Mouse (Mus musculus) CH12.LX (cell line): ENCODE measurements at regions not wholly inside any gene's neighbourhood (a gene's known extent, or its start where the extent isn't known, plus 50 kb on each side); places are given as distances from the start of the nearest gene placed in this dataset.

Source experiments
- DNase-seq: peaks from one replicate; pipeline ENCODE4 v3.0.0-alpha.2; 2013; ENCODE audit errors: extremely low read depth
- H3K27ac ChIP-seq: 2 replicates; pipeline ENCODE4 v1.5.1; 2012; ENCODE audit warnings: low read depth, mild to moderate bottlenecking, control low read depth, moderate library complexity; ENCODE audit not compliant: insufficient read depth
- H3K27me3 ChIP-seq: replicated peaks from 2 replicates; pipeline ENCODE3; 2012; ENCODE audit warnings: inconsistent platforms
- H3K36me3 ChIP-seq, 2 experiments: replicated peaks in 1 of 2; 2 replicates each; pipeline versions ENCODE3 to v1.6.1; 2012; ENCODE audit warnings: inconsistent platforms in 1 of 2, low read length in 1 of 2, mild to moderate bottlenecking in 1 of 2, mixed read lengths in 1 of 2, moderate library complexity in 1 of 2; ENCODE audit not compliant: control insufficient read depth in 1 of 2, insufficient read depth in 1 of 2
- H3K4me1 ChIP-seq, 2 experiments: 2 replicates each; pipeline ENCODE4 v1.6.1; 2012; ENCODE audit warnings: inconsistent platforms in 1 of 2, moderate library complexity in 1 of 2; ENCODE audit not compliant: insufficient read depth in 2 of 2, control insufficient read depth in 1 of 2
- H3K4me2 ChIP-seq: 2 replicates; pipeline ENCODE4 v1.6.1; 2012; ENCODE audit warnings: low read depth, mild to moderate bottlenecking, control low read depth; ENCODE audit not compliant: poor library complexity, insufficient read depth, severe bottlenecking
- H3K4me3 ChIP-seq, 3 experiments: fragments of 150-350 bp in 1 of 3; sonication (generic) in 1 of 3; replicated peaks in 1 of 3; 2 replicates each; pipeline versions ENCODE3 to v1.5.1; 2011 to 2012; ENCODE audit warnings: low read depth in 2 of 3, low read length in 2 of 3, mild to moderate bottlenecking in 2 of 3, moderate library complexity in 2 of 3, control low read depth in 1 of 3, improper control_type of control experiment in 1 of 3, inconsistent platforms in 1 of 3, mixed read lengths in 1 of 3; ENCODE audit not compliant: poor library complexity in 1 of 3
- H3K79me2 ChIP-seq: replicated peaks from 2 replicates; pipeline ENCODE4 v1.6.1; 2012; ENCODE audit warnings: mild to moderate bottlenecking, moderate library complexity; ENCODE audit not compliant: control insufficient read depth, poor library complexity, insufficient read depth, severe bottlenecking; ENCODE audit errors: extremely low read depth
- H3K9ac ChIP-seq: 2 replicates; pipeline ENCODE4 v1.6.1; 2012; ENCODE audit warnings: low read depth, mild to moderate bottlenecking, control low read depth, moderate library complexity; ENCODE audit not compliant: insufficient read depth
- H3K9me3 ChIP-seq: replicated peaks from 2 replicates; pipeline ENCODE3; 2012; ENCODE audit warnings: low read length, inconsistent platforms, mixed read lengths
- CHD1 ChIP-seq: IDR thresholded peaks from 2 replicates; pipeline ENCODE4 v1.6.1; 2012; ENCODE audit warnings: low read depth, low read length, improper control_type of control experiment, inconsistent platforms
- CTCF ChIP-seq, 2 experiments: IDR thresholded peaks in 1 of 2; conservative IDR thresholded peaks in 1 of 2; 2 replicates each; pipeline ENCODE4 v1.5.1; 2011 to 2012; ENCODE audit warnings: low read depth in 2 of 2, low read length in 2 of 2, improper control_type of control experiment in 1 of 2, inconsistent platforms in 1 of 2, mild to moderate bottlenecking in 1 of 2, moderate library complexity in 1 of 2
- E2F4 ChIP-seq: IDR thresholded peaks from 2 replicates; pipeline ENCODE4 v1.6.1; 2011; ENCODE audit warnings: low read depth, low read length, improper control_type of control experiment; ENCODE audit not compliant: insufficient replicate concordance
- EP300 ChIP-seq: IDR thresholded peaks from 2 replicates; pipeline ENCODE4 v1.6.1; 2011; ENCODE audit warnings: low read length, improper control_type of control experiment
- GABPA ChIP-seq: IDR thresholded peaks from 2 replicates; pipeline ENCODE4 v1.6.1; 2012; ENCODE audit warnings: low read depth, low read length, improper control_type of control experiment, inconsistent platforms; ENCODE audit not compliant: insufficient replicate concordance
- HCFC1 ChIP-seq: IDR thresholded peaks from 2 replicates; pipeline ENCODE4 v1.6.1; 2012; ENCODE audit warnings: low read depth, mild to moderate bottlenecking, inconsistent platforms, low read length, improper control_type of control experiment
- IRF4 ChIP-seq: IDR thresholded peaks from 2 replicates; pipeline ENCODE4 v1.6.1; 2014; ENCODE audit warnings: low read depth, mild to moderate bottlenecking, inconsistent platforms, low read length, improper control_type of control experiment
- JUN ChIP-seq: IDR thresholded peaks from 2 replicates; pipeline ENCODE4 v1.6.1; 2011; ENCODE audit warnings: low read depth, mild to moderate bottlenecking, low read length, improper control_type of control experiment, moderate library complexity; ENCODE audit not compliant: insufficient read depth
- KAT2A ChIP-seq: IDR thresholded peaks from 2 replicates; pipeline ENCODE4 v1.6.1; 2012; ENCODE audit warnings: low read length, improper control_type of control experiment, inconsistent platforms; ENCODE audit not compliant: insufficient replicate concordance
- MAX ChIP-seq: IDR thresholded peaks from 2 replicates; pipeline ENCODE4 v1.6.1; 2011; ENCODE audit warnings: low read length, improper control_type of control experiment
- MAZ ChIP-seq: IDR thresholded peaks from 2 replicates; pipeline ENCODE4 v1.6.1; 2012; ENCODE audit warnings: low read depth, mild to moderate bottlenecking, inconsistent platforms, low read length, improper control_type of control experiment, moderate library complexity
- MEF2A ChIP-seq: IDR thresholded peaks from 2 replicates; pipeline ENCODE4 v1.6.1; 2014; ENCODE audit warnings: low read depth, mild to moderate bottlenecking, inconsistent platforms, low read length, improper control_type of control experiment, borderline replicate concordance
- MXI1 ChIP-seq: IDR thresholded peaks from 2 replicates; pipeline ENCODE4 v1.6.1; 2011; ENCODE audit warnings: mild to moderate bottlenecking, low read depth, low read length, improper control_type of control experiment
- MYC ChIP-seq: IDR thresholded peaks from 2 replicates; pipeline ENCODE4 v1.6.1; 2011; ENCODE audit warnings: low read depth, mild to moderate bottlenecking, improper control_type of control experiment, low read length
- NELFE ChIP-seq: IDR thresholded peaks from 2 replicates; pipeline ENCODE4 v1.6.1; 2011; ENCODE audit warnings: low read depth, low read length, improper control_type of control experiment
- NRF1 ChIP-seq: IDR thresholded peaks from 2 replicates; pipeline ENCODE4 v1.6.1; 2014; ENCODE audit warnings: low read depth, mild to moderate bottlenecking, inconsistent platforms, low read length, improper control_type of control experiment, moderate library complexity
- POLR2A ChIP-seq: IDR thresholded peaks from 2 replicates; pipeline ENCODE4 v1.6.1; 2011; ENCODE audit warnings: low read depth, mild to moderate bottlenecking, improper control_type of control experiment, low read length
- RAD21 ChIP-seq: IDR thresholded peaks from 2 replicates; pipeline ENCODE4 v1.6.1; 2011; ENCODE audit warnings: low read depth, mild to moderate bottlenecking, low read length, improper control_type of control experiment, moderate library complexity
- SMC3 ChIP-seq: IDR thresholded peaks from 2 replicates; pipeline ENCODE4 v1.6.1; 2011; ENCODE audit warnings: low read depth, low read length, improper control_type of control experiment
- TBP ChIP-seq: conservative IDR thresholded peaks from 2 replicates; pipeline ENCODE4 v1.6.1; 2011; ENCODE audit warnings: low read depth, low read length, improper control_type of control experiment
- TCF12 ChIP-seq: IDR thresholded peaks from 2 replicates; pipeline ENCODE4 v1.6.1; 2014; ENCODE audit warnings: low read depth, mild to moderate bottlenecking, inconsistent platforms, low read length, improper control_type of control experiment
- UBTF ChIP-seq: IDR thresholded peaks from 2 replicates; pipeline ENCODE4 v1.6.1; 2012; ENCODE audit warnings: low read depth, mild to moderate bottlenecking, inconsistent platforms, low read length, improper control_type of control experiment, moderate library complexity
- USF1 ChIP-seq: IDR thresholded peaks from 2 replicates; pipeline ENCODE4 v1.6.1; 2014; ENCODE audit warnings: low read depth, mild to moderate bottlenecking, inconsistent platforms, low read length, improper control_type of control experiment
- ZMIZ1 ChIP-seq: IDR thresholded peaks from 2 replicates; pipeline ENCODE4 v1.6.1; 2012; ENCODE audit warnings: low read depth, mild to moderate bottlenecking, inconsistent platforms, low read length, improper control_type of control experiment
- ZNF384 ChIP-seq: IDR thresholded peaks from 2 replicates; pipeline ENCODE4 v1.6.1; 2012; ENCODE audit warnings: low read depth, low read length, improper control_type of control experiment, inconsistent platforms
- dilution Hi-C: fragments of 300-500 bp; cut with MboI; formaldehyde crosslinking; loops from 2 replicates; pipeline ENCODE4 v1.14.3; 2020; ENCODE audit warnings: low sequenced_read_pairs; ENCODE audit not compliant: extremely low pct_unique_long_range_greater_than_20kb, extremely low pct_ligation_motif_present
- in situ Hi-C: fragments of 300-500 bp; cut with MboI; formaldehyde crosslinking; loops from 3 replicates; pipeline ENCODE4 v1.14.3; 2019; ENCODE audit warnings: low sequenced_read_pairs, low pct_ligation_motif_present, low pct_unique_long_range_greater_than_20kb, mixed read lengths

DNA sequence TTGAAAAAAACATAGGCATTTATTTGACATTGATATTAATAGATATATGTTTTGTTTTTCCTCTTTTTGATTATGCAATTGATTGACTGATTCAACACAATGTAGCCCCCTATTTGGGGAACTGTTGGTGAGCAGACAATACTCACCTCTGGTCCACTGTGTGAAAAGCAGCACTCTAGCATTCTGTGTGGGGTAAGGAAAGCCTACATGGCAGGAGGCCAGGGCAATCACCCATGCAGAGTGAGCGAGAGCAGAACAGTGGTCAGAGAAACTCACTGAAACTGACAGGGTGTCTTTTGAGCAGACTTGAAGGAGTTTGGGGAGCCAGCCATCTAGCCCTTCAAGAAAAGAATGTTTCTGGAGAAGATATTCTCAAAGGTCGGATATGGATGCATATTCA lies 73.2 kb upstream of the Azi2 start:
- in situ Hi-C loops (no loop called here), dilution Hi-C loops (no loop called here)
- H3K9me3 ChIP-seq, result no peaks in the 10 kb centered on the region
- H3K4me3 ChIP-seq, result no peak overlapping the region
- H3K36me3 ChIP-seq, result no peaks in the 10 kb centered on the region
- DNase-seq, result no peak
- peaks cover 2 to 5% of the 10 kb centered on the region in 2 experiments; a peak in 2 of 4 replicates for H3K4me1 ChIP-seq
- TF ChIP-seq CHD1 (no peak), E2F4 (no peak), HCFC1 (no peak)
- H3K9ac ChIP-seq, result no peak overlapping the region
- H3K27ac ChIP-seq, result no peak overlapping the region
- no peaks in the 10 kb centered on the region for H3K79me2 ChIP-seq
- H3K4me2 ChIP-seq, result no peak overlapping the region
- H3K27me3 ChIP-seq, result no peaks in the 10 kb centered on the region

DNA sequence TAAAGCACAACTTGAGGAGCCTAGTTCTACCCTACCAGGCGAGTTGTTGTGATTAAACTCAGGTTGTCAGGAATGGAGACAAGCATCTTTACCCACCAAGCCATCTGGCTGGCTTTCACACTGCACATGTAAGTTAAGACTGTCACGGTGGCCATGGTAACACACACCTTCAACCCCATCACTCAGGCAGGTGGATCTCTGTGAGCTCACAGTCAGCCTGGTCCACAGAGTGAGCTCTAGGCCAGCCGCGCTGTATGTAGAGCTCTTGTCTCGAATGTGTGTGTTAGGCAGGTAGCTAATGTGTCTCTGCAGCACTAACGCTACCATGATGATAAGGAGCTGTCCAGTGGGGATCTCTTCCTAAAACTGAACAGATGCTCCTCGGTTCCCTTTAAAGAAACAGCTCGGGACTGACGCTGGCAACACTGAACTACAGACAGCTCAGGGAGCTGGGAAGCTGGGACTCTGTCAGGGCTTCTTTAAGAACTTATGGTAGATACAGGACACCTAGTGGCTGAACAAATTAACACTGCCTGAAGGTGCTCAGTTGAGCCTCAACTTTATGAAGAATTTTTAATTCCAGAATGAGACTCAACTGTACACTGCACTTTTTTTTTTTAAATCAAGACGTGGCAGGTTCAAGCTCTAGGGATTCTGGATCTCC lies 73.8 kb upstream of the Azi2 start:
- DNase-seq, result peak; percentile 45

DNA sequence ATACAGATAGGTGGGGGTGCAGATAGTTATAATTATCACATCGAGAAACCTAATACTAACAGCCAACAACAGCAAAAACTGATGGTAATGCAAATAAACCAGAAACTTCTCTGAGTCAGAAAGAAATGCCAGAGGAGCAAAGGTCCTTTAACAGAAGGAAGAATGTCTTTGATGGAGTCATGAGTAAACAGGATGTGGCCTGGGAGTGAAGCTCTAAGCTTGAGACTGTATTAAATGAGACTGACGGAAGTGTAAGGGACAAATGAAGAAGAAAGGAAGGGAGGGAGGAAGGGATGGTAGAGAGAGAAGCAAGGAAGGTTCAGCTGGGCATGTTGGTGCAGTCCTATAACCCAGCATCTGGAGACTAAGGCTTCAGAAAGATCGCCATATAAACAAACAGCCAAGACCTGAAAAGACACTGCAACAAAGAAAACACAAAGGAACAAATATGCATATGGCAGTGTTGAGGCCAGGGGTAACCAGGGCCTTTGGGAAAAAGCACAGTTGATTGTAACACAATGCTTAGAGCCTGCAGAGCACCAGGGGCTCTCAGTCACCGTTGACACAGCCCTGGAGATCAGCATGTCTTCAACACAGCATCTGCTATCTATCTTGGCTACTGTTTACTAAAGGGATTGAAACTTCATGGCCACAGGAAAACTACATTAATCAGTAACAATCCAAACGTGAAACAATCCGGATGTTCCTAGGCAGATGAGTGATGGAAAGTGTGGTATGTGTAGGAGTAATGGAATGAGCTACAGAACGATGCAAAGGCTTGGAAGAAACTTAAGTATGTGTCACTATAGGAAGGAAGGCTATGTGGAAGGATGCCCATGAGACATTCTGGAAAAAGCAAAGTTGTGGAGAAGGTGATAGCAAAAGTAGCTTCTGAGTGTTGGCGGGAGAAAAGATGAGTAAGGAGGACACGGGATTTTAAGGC lies 77.9 kb upstream of the Azi2 start:
- Histone ChIP-seq H3K36me3 (no peaks in the 10 kb centered on the region), H3K9me3 (no peaks in the 10 kb centered on the region), H3K27ac (no peak overlapping the region), H3K79me2 (no peaks in the 10 kb centered on the region), H3K9ac (no peak overlapping the region), H3K4me3 (no peak overlapping the region), H3K4me2 (peak overlapping the region; percentile 24; the same call in 1 of the 2 replicates), H3K4me1 (peaks cover 2 to 16% of the 10 kb centered on the region in 2 experiments; a peak in 2 of 4 replicates), H3K27me3 (no peaks in the 10 kb centered on the region)
- in situ Hi-C loops (no loop called here), dilution Hi-C loops (no loop called here)
- TF ChIP-seq TBP (no peak), MAX (no peak), GABPA (no peak), POLR2A (no peak), NELFE (no peak), SMC3 (no peak), MAZ (no peak), NRF1 (no peak), ZNF384 (no peak), ZMIZ1 (no peak), MEF2A (no peak), EP300 (no peak), UBTF (no peak), JUN (no peak), KAT2A (no peak), USF1 (no peak)
- no peak for DNase-seq

More for the DNA sequence above, 73.8 kb upstream of the Azi2 start:
- H3K27ac ChIP-seq, result no peak overlapping the region
- H3K27me3 ChIP-seq, result no peaks in the 10 kb centered on the region
- H3K4me2 ChIP-seq, result no peak overlapping the region
- H3K9me3 ChIP-seq, result no peaks in the 10 kb centered on the region
- no peaks in the 10 kb centered on the region for H3K36me3 ChIP-seq
- TF ChIP-seq MYC, result no peak
- peak in 1 of 2 experiments; percentile 64; a peak in 2 of 4 replicates for TF ChIP-seq CTCF (conservative IDR thresholded peaks at IDR 0.05 in 1 of 2, IDR thresholded peaks at IDR 0.05 in 1 of 2; ENCODE audit: low read depth in 2 of 2, low read length in 2 of 2)
- peak; percentile 78 for TF ChIP-seq RAD21
- TF ChIP-seq TCF12, result no peak
- TF ChIP-seq IRF4, result no peak
- no peak for TF ChIP-seq HCFC1
- TF ChIP-seq SMC3, result peak; percentile 62
- no peak for TF ChIP-seq MXI1
- TF ChIP-seq, all 38 proteins: peak for 3
- no peak overlapping the region for H3K9ac ChIP-seq
- no peaks in the 10 kb centered on the region for H3K79me2 ChIP-seq
- no peak overlapping the region for H3K4me3 ChIP-seq
- in situ Hi-C loops, result no loop called here
- dilution Hi-C loops, result no loop called here
- H3K4me1 ChIP-seq, result peaks cover 2 to 11% of the 10 kb centered on the region in 2 experiments; a peak in 2 of 4 replicates
